Mouse (Mus musculus): ENCODE results near the gene Zfp607a. TPM values are rescaled to one million over a fixed set of nuclear protein-coding genes. Genes with fewer than 3 reads are reported as not detected.

The Zfp607a gene
- 0.08 and 0.18 TPM in 2 replicates for polyA plus RNA-seq (2012; rRNA removed; ENCODE audit: low replicate concordance)

DNA sequence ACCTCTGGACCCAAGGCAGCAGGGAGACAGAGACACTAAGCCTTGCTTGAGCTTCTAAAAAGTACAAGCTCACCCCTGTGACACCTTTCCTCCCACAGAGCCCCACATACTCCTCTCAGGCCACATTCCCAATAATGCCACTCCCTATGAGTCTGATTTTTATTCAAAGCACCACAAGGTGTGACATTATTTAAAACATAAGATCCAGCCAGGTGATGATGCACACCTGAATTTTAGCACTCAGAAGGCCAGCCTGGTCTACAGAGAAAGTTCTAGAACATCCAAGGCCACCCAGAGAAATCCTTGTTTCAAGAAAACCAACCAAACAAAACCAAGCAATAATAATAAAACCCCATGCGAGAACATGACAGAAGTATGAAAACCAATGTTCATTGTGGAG, at the start of gene Zfp607a:
Gene Zfp607a, plus strand, starts transcription at position 301 of the 400 bp plus-strand sequence.

DNA sequence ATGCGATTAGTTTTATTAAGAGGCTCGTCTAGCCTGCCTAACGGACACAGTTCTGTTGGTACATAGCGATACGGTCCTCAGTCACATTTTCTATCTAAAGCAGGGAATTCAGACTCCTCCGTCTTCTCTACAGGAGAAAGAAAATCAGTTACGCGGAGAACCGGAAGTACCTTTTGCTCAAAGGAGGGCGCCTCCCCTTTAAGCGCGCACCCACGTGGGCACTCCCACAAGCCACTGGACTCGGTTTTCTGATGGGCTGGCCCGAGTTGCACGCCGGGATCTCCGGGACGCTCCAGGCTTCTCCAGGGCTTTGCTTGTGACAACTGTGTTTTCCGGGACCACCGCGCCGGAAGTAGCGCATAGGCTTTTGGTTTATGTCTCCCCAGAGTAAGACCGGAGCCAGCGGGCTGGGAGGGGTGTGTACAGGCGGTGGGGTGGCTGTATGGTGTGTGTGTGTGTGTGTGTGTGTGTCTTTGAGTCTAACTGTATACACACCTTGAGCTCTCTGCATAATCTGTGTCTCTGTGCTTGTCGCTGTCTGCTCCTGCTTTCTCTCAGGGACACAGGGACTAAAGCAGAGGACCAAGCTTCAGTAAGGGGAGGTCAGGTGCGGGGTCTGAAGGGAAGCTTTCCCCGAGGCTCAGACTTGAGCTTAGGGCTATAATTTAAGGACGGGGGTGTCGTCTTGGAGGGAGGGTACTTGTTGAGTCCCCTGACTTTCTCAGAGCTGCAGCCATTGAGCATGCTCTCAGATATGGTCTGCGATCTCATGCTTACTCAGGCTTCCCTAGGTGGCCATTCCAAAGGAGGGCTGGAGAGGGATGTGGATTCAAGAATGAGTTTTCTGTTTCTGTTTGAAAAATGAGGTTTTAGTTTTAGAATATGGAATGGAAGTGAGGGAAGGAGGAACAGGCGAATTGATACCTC, 18.7 kb upstream of the Zfp607a start, which contains the start of gene Zfp59:
Gene Zfp59, plus strand, starts transcription at position 285 of the 927 bp plus-strand sequence.

GRCm38 (mm10) chr7:27928818-27929695, 71.7 kb downstream of the Zfp607a start, which contains the start of gene Zfp974:
TSS of gene Zfp974 (minus strand) at chr7:27929460.

Other genes with a start within 250 kb of the Zfp607a start
- gene Ttc9b, start 203.6 kb upstream of the Zfp607a start, polyA plus RNA-seq (2012; rRNA removed; ENCODE audit: low replicate concordance) = 0.51 and 0.71 TPM in 2 replicates
- gene Map3k10, start 182.9 kb upstream of the Zfp607a start, polyA plus RNA-seq (2012; rRNA removed; ENCODE audit: low replicate concordance) = 20.3 and 23.1 TPM in 2 replicates
- not detected in 2 replicates for gene Zfp607b, start 168.2 kb upstream of the Zfp607a start, polyA plus RNA-seq (2012; rRNA removed; ENCODE audit: low replicate concordance)
- 0.34 and 0.52 TPM in 2 replicates for gene Zfp60, start 126.1 kb upstream of the Zfp607a start, polyA plus RNA-seq (2012; rRNA removed; ENCODE audit: low replicate concordance)
- 0.07 and 0.08 TPM in 2 replicates for gene Zfp626, start 50.3 kb upstream of the Zfp607a start, polyA plus RNA-seq (2012; rRNA removed; ENCODE audit: low replicate concordance)
- gene Zfp59, start 18.9 kb upstream of the Zfp607a start, polyA plus RNA-seq (2012; rRNA removed; ENCODE audit: low replicate concordance) = 0.09 TPM in 1 of 2 replicates, not detected in the other
- gene Zfp974, start 71.9 kb downstream of the Zfp607a start, polyA plus RNA-seq (2012; rRNA removed; ENCODE audit: low replicate concordance) = 0.06 and 0.16 TPM in 2 replicates
- 0.11 and 0.21 TPM in 2 replicates for gene Zfp780b, start 121.6 kb downstream of the Zfp607a start, polyA plus RNA-seq (2012; rRNA removed; ENCODE audit: low replicate concordance)
- 0.07 and 0.09 TPM in 2 replicates for gene Zfp850, start 156.6 kb downstream of the Zfp607a start, polyA plus RNA-seq (2012; rRNA removed; ENCODE audit: low replicate concordance)
- 57.1 and 64.0 TPM in 2 replicates for gene Psmc4, start 192.6 kb downstream of the Zfp607a start, polyA plus RNA-seq (2012; rRNA removed; ENCODE audit: low replicate concordance)
- gene Fcgbp, start 213.7 kb downstream of the Zfp607a start, polyA plus RNA-seq (2012; rRNA removed; ENCODE audit: low replicate concordance) = 1,470 and 3,417 TPM in 2 replicates

Measured in duodenum, adult 2 months (tissue).